Mouse (Mus musculus): Measurements from ENCODE around the gene Vmn1r197. TPM values are rescaled to one million over a fixed set of nuclear protein-coding genes. Genes with fewer than 3 reads are reported as not detected.

The Vmn1r197 gene
- polyA plus RNA-seq, 1 experiment from 2014 or later = not detected

Other genes with a start within 250 kb of the Vmn1r197 start
- not detected in 2 replicates for gene Vmn1r188, start 240.1 kb upstream of the Vmn1r197 start, polyA plus RNA-seq (2015; fragmentation: Nextera tagmentation; extraction: Ambion mirVana)
- not detected in 2 replicates for gene Vmn1r189, start 218.8 kb upstream of the Vmn1r197 start, polyA plus RNA-seq (2015; fragmentation: Nextera tagmentation; extraction: Ambion mirVana)
- not detected in 2 replicates for gene Vmn1r191, start 140.6 kb upstream of the Vmn1r197 start, polyA plus RNA-seq (2015; fragmentation: Nextera tagmentation; extraction: Ambion mirVana)
- gene Vmn1r192, start 133.4 kb upstream of the Vmn1r197 start, polyA plus RNA-seq (2015; fragmentation: Nextera tagmentation; extraction: Ambion mirVana) = not detected in 2 replicates
- not detected in 2 replicates for gene Vmn1r193, start 101.4 kb upstream of the Vmn1r197 start, polyA plus RNA-seq (2015; fragmentation: Nextera tagmentation; extraction: Ambion mirVana)
- gene Vmn1r194, start 80.4 kb upstream of the Vmn1r197 start, polyA plus RNA-seq (2015; fragmentation: Nextera tagmentation; extraction: Ambion mirVana) = not detected in 2 replicates
- gene Vmn1r195, start 54.1 kb upstream of the Vmn1r197 start, polyA plus RNA-seq (2015; fragmentation: Nextera tagmentation; extraction: Ambion mirVana) = not detected in 2 replicates
- gene Vmn1r196, start 34.7 kb upstream of the Vmn1r197 start, polyA plus RNA-seq (2015; fragmentation: Nextera tagmentation; extraction: Ambion mirVana) = not detected in 2 replicates
- not detected in 2 replicates for gene Vmn1r198, start 25.8 kb downstream of the Vmn1r197 start, polyA plus RNA-seq (2015; fragmentation: Nextera tagmentation; extraction: Ambion mirVana)
- gene Vmn1r199, start 55.2 kb downstream of the Vmn1r197 start, polyA plus RNA-seq (2015; fragmentation: Nextera tagmentation; extraction: Ambion mirVana) = not detected in 2 replicates
- gene Vmn1r200, start 65.8 kb downstream of the Vmn1r197 start, polyA plus RNA-seq (2015; fragmentation: Nextera tagmentation; extraction: Ambion mirVana) = not detected in 2 replicates
- not detected in 2 replicates for gene Vmn1r201, start 147.3 kb downstream of the Vmn1r197 start, polyA plus RNA-seq (2015; fragmentation: Nextera tagmentation; extraction: Ambion mirVana)
- not detected in 2 replicates for gene Vmn1r202, start 180.8 kb downstream of the Vmn1r197 start, polyA plus RNA-seq (2015; fragmentation: Nextera tagmentation; extraction: Ambion mirVana)
- gene Vmn1r203, start 193.5 kb downstream of the Vmn1r197 start, polyA plus RNA-seq (2015; fragmentation: Nextera tagmentation; extraction: Ambion mirVana) = not detected in 2 replicates
- gene Vmn1r204, start 228.6 kb downstream of the Vmn1r197 start, polyA plus RNA-seq (2015; fragmentation: Nextera tagmentation; extraction: Ambion mirVana) = not detected in 2 replicates